Mouse (Mus musculus) heart, postnatal 0 days (tissue): ENCODE results near the gene Vps16. TPM values are rescaled to one million over a fixed set of nuclear protein-coding genes. Genes with fewer than 3 reads are reported as not detected.
A peak's percentile ranks its signal among the peaks of the same experiment; 100 is the strongest.

ENCODE experiments used
- ATAC-seq: fragments of 200-750 bp; cut with Nextera tagmentation; 2 replicates; pipeline ENCODE4 v1.8.0; 2017; ENCODE audit warnings: low read depth, moderate number of reproducible peaks, moderate library complexity; ENCODE audit not compliant: insufficient read depth
- DNase-seq: peaks from one replicate; pipeline ENCODE4 v3.0.0-alpha.2; 2016; ENCODE audit warnings: low spot score
- H3K27ac ChIP-seq: fragments of 300-500 bp; sonication (generic); 2 replicates; pipeline ENCODE4 v1.5.1; 2014; ENCODE audit warnings: low read depth, mild to moderate bottlenecking
- H3K27me3 ChIP-seq: fragments of 300-500 bp; sonication (generic); 2 replicates; pipeline ENCODE4 v1.6.1; 2014; ENCODE audit warnings: low read length, mixed read lengths; ENCODE audit not compliant: control insufficient read depth, insufficient read depth
- H3K36me3 ChIP-seq: fragments of 300-500 bp; sonication (generic); replicated peaks from 2 replicates; pipeline ENCODE4 v1.6.1; 2014; ENCODE audit warnings: low read length, mixed read lengths; ENCODE audit not compliant: control insufficient read depth, insufficient read depth
- H3K4me1 ChIP-seq: fragments of 300-500 bp; sonication (generic); 2 replicates; pipeline ENCODE4 v1.6.1; 2014; ENCODE audit warnings: antibody characterized with exemption; ENCODE audit not compliant: control insufficient read depth, insufficient read depth
- H3K4me2 ChIP-seq: fragments of 300-500 bp; sonication (generic); 2 replicates; pipeline ENCODE4 v1.6.1; 2014; ENCODE audit warnings: low read depth, mild to moderate bottlenecking, low read length, moderate library complexity
- H3K4me3 ChIP-seq: fragments of 300-500 bp; sonication (generic); 2 replicates; pipeline ENCODE4 v1.5.1; 2014; ENCODE audit warnings: low read depth, low read length
- H3K9ac ChIP-seq: fragments of 300-500 bp; sonication (generic); replicated peaks from 2 replicates; pipeline ENCODE4 v1.6.1; 2014; ENCODE audit warnings: low read depth, low read length, mixed read lengths
- H3K9me3 ChIP-seq: fragments of 300-500 bp; sonication (generic); replicated peaks from 2 replicates; pipeline ENCODE4 v1.6.1; 2016; ENCODE audit warnings: low read length; ENCODE audit not compliant: control insufficient read depth
- CTCF ChIP-seq: IDR thresholded peaks from 2 replicates; pipeline ENCODE4 v1.5.1; 2016; ENCODE audit warnings: antibody characterized with exemption, control low read depth, low read depth
- EP300 ChIP-seq: IDR thresholded peaks from 2 replicates; pipeline ENCODE4 v1.6.1; 2016; ENCODE audit warnings: antibody characterized with exemption, low read depth
- WGBS: fragments of 180-500 bp; shearing (Covaris S2); extraction: QIAGEN DNeasy Blood & Tissue Kit; methylation state at CpG from one replicate; pipeline ENCODE4 v1.1.7; 2014; 5-methylcytosine and 5-hydroxymethylcytosine counted together
- polyA plus RNA-seq: library from polyadenylated mRNA; unstranded; fragments of >200 nt; fragmentation: Nextera tagmentation; extraction: Ambion mirVana; gene quantifications from 2 replicates; pipeline ENCODE4 v1.2.1, GENCODE M21; 2015
- total RNA-seq: library from RNA; depleted of rRNA; stranded (reverse); fragments of >200 nt; gene quantifications from 2 replicates; pipeline ENCODE4 v1.2.3, GENCODE M21; 2014; ENCODE audit warnings: low replicate concordance

The Vps16 gene
- total and polyA plus RNA-seq, 2 experiments from 2014 or later, result 30.2 to 37.9 TPM

DNA sequence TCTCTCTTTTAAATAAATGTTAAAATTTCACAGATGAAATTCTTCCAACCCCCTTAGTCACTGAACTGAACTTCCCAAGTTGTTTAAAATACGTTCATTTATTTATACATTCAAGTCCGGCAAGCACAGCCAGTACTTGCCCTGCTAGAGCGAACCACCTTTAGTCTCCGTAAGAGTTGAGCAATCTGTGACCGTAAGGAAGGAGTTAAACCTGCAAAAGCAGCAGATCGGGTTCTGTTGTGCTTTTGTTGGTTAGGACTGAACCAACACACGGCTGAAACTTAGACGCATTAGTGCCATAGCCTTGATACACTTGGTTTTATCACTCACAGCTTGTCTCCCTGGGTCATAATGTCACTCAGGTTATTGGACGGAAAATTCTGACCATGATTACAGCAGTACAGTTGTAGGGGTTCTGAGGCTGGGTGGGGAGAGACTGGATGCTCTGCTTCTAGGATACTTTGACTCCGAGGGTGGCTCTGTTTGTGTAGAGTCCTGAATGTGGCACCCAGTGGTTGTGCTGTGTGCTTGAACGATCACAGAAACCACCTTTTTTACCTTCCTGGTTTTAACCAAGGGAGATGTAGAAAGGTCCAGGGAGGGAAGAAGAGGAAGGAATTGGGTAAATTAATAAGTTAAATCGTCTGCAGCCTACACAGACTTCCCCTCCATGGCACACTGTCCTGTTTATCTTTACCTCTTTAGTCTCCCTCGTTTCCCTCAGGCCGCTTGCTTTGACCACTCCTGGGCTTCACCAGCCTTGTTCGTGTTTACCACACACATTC lies 37.3 kb downstream of the Vps16 start:
- Histone ChIP-seq H3K27me3 (no peaks in the 10 kb centered on the region), H3K4me1 (peaks cover 8% of the 10 kb centered on the region; the same call in 1 of the 2 replicates), H3K36me3 (0 out of 2 replicates have a peak, but pooled peaks cover 3% of the 10 kb centered on the region), H3K4me2 (no peak overlapping the region), H3K9ac (no peak overlapping the region), H3K4me3 (no peak overlapping the region), H3K9me3 (no peaks in the 10 kb centered on the region), H3K27ac (no peak overlapping the region)
- DNase-seq, result no peak
- no peak for TF ChIP-seq EP300
- no peak for TF ChIP-seq CTCF
- no peak for ATAC-seq
- 74% methylated on average over 15 of the region's 15 CpGs for WGBS

DNA sequence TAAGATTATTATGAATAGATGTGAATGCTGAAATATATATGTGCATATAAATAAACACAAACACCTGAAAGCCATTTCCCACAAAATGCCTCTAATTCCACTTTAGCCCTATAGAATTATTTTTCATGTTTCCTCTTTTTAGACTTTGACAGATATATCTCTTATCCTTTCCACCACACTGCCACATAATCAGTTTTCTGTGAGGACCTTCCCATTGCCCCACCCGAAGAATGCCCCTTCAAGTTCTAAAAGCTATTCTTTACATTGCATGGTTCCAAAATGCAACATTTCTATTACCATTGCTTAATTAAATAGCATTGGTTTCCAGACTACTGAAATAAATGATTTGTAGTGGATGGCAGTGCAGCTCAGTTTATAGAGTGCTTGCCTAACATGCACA lies 42.3 kb downstream of the Vps16 start:
- H3K36me3 ChIP-seq, result 0 out of 2 replicates have a peak, but pooled peaks cover 3% of the 10 kb centered on the region
- DNase-seq (no peak), ATAC-seq (no peak)
- no peaks in the 10 kb centered on the region for H3K27me3 ChIP-seq
- no peak for TF ChIP-seq CTCF
- no peak for TF ChIP-seq EP300
- H3K9me3 ChIP-seq, result no peaks in the 10 kb centered on the region
- no peak overlapping the region for H3K4me3 ChIP-seq
- WGBS, result 82% methylated on average over 1 of the region's 1 CpGs
- H3K4me2 ChIP-seq, result no peak overlapping the region
- H3K9ac ChIP-seq, result no peak overlapping the region
- peaks cover 14% of the 10 kb centered on the region; the same call in 1 of the 2 replicates for H3K4me1 ChIP-seq
- no peak overlapping the region for H3K27ac ChIP-seq

DNA sequence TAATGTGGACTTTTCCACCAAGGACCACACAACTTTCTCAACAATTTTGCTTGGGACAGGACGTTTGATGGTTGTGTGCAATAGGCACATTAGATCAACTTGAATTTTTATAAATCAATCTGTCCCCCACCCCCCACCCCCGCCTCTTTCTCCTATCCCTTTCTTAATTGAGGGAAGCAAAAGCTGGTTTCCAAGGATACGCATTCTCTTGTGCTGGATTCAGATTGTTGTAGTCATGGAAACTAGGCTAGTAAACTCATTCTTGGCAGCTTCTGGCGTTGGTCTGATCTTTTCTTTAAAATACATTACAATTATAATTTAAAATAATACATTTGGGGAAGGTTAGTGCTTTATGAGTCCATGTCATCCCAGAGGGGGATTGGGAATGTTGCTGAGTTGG lies 45.2 kb downstream of the Vps16 start:
- 72% methylated on average over 4 of the region's 4 CpGs for WGBS
- peak; percentile 4 for DNase-seq
- TF ChIP-seq EP300, result no peak
- no peak for TF ChIP-seq CTCF

DNA sequence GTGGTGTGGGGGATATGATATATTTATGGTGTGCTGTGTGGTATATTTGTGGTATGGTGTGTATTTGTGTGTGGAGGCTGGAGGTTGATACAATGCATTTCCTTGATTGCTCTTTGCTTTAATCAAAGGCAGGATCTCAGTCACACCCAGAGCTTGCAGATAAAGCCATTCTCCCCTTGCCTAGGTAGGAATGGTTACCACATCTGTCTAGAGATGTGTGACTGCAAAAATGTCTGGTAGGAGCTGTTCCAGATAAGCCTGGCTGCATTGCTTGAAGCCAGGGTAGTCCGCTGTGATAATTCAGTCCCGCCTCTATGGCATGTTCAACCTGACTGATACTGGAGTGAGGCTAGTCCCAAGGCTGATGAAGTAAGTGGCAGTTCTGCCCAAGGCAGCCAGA lies 45.8 kb downstream of the Vps16 start:
- no peaks in the 10 kb centered on the region for H3K27me3 ChIP-seq
- H3K9me3 ChIP-seq, result no peaks in the 10 kb centered on the region
- WGBS, result 29% methylated on average over 2 of the region's 2 CpGs
- H3K36me3 ChIP-seq, result no peaks in the 10 kb centered on the region
- no peak overlapping the region for H3K4me3 ChIP-seq
- H3K27ac ChIP-seq, result no peak overlapping the region
- peak; percentile 2 for DNase-seq
- ATAC-seq, result no peak
- no peak for TF ChIP-seq CTCF
- TF ChIP-seq EP300, result no peak
- no peak overlapping the region for H3K4me2 ChIP-seq
- H3K9ac ChIP-seq, result no peak overlapping the region
- peaks cover 22% of the 10 kb centered on the region for H3K4me1 ChIP-seq

More for the DNA sequence above, 45.2 kb downstream of the Vps16 start:
- H3K36me3 ChIP-seq, result no peaks in the 10 kb centered on the region
- H3K27ac ChIP-seq, result no peak overlapping the region
- ATAC-seq, result no peak
- peaks cover 23% of the 10 kb centered on the region for H3K4me1 ChIP-seq
- no peaks in the 10 kb centered on the region for H3K27me3 ChIP-seq
- H3K4me3 ChIP-seq, result no peak overlapping the region
- no peak overlapping the region for H3K9ac ChIP-seq
- no peaks in the 10 kb centered on the region for H3K9me3 ChIP-seq
- H3K4me2 ChIP-seq, result no peak overlapping the region

DNA sequence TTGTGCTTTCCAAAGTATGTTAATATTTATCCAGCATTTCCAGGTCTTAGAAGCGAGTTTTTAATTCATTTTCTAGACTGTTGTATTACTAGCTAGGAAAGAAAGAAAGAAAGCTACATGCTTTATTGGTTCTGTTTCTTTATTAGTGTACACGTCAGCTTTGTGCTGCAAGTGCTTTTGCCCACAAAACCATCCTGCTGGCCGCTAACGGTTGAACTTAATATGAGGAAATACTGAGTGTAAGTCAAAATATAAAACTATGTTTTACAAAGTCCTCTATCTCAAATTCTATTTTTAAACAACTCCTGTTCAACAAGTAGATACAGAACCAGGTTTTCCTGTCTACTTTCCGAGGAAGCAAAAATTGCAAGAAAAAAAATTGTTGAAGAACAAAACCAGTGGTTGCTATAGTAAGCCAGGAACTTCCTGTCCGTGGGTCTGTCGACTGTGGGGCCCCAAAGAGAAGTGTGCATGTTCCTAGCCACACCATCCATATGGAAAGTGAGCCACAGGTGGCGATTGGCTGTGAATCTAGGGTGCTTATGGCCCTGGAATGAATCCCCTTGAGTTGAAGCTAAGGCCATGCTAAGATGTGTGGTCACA lies 48.9 kb downstream of the Vps16 start:
- 54% methylated on average over 8 of the region's 8 CpGs for WGBS
- ATAC-seq, result no peak
- TF ChIP-seq CTCF, result no peak
- TF ChIP-seq EP300, result no peak
- DNase-seq, result no peak
- Histone ChIP-seq H3K4me1 (peaks cover 30% of the 10 kb centered on the region), H3K9ac (no peak overlapping the region), H3K27me3 (no peaks in the 10 kb centered on the region), H3K36me3 (no peaks in the 10 kb centered on the region), H3K9me3 (no peaks in the 10 kb centered on the region), H3K27ac (no peak overlapping the region), H3K4me3 (no peak overlapping the region), H3K4me2 (no peak overlapping the region)
